Mouse (Mus musculus): Measurements from ENCODE around the gene Kif3b. TPM values are rescaled to one million over a fixed set of nuclear protein-coding genes. Genes with fewer than 3 reads are reported as not detected.

The Kif3b gene
- polyA plus RNA-seq, 1 experiment from 2014 or later: 8.9 TPM

Other genes with a start within 250 kb of the Kif3b start
- 1.8 and 2.4 TPM in 2 replicates for gene Ccm2l, start 225.5 kb upstream of the Kif3b start, polyA plus RNA-seq (2015; fragmentation: Nextera tagmentation; extraction: Ambion mirVana)
- 6.3 and 6.6 TPM in 2 replicates for gene Hck, start 182.9 kb upstream of the Kif3b start, polyA plus RNA-seq (2015; fragmentation: Nextera tagmentation; extraction: Ambion mirVana)
- gene Tm9sf4, start 130.1 kb upstream of the Kif3b start, polyA plus RNA-seq (2015; fragmentation: Nextera tagmentation; extraction: Ambion mirVana): 102 and 108 TPM in 2 replicates
- gene Tspyl3, start 66.0 kb upstream of the Kif3b start, polyA plus RNA-seq (2015; fragmentation: Nextera tagmentation; extraction: Ambion mirVana): 14.0 and 14.6 TPM in 2 replicates
- 14.0 and 17.3 TPM in 2 replicates for gene Plagl2, start 50.0 kb upstream of the Kif3b start, polyA plus RNA-seq (2015; fragmentation: Nextera tagmentation; extraction: Ambion mirVana)
- 6.5 and 6.9 TPM in 2 replicates for gene Pofut1, start 49.9 kb upstream of the Kif3b start, polyA plus RNA-seq (2015; fragmentation: Nextera tagmentation; extraction: Ambion mirVana)
- 11.6 and 11.7 TPM in 2 replicates for gene Asxl1, start 54.4 kb downstream of the Kif3b start, polyA plus RNA-seq (2015; fragmentation: Nextera tagmentation; extraction: Ambion mirVana)
- not detected in 2 replicates for gene 4930404H24Rik, start 201.4 kb downstream of the Kif3b start, polyA plus RNA-seq (2015; fragmentation: Nextera tagmentation; extraction: Ambion mirVana)
- gene Nol4l, start 238.6 kb downstream of the Kif3b start, polyA plus RNA-seq (2015; fragmentation: Nextera tagmentation; extraction: Ambion mirVana): 13.8 and 17.1 TPM in 2 replicates